ENCODE assay signal across 11 mouse cellular contexts in genomic region chr2:152624566-152624965, GRCm38 (mm10). TPM values are rescaled to one million over a fixed set of nuclear protein-coding genes. Genes with fewer than 3 reads are reported as not detected.
"Had no signal": no experiment of that assay in that cellular context is flagged by ENCODE, and none has a peak within 500 bp of the region (broad histone marks: within the 10 kb centered on the region; RNA-seq: fewer than 3 reads in every experiment).

No protein-coding gene starts in this region.

- DNase-seq: lung, adult 2 months; lung, postnatal 14 days; lung, postnatal 36 days; right cerebral cortex, postnatal 14 days; thymus, adult 18-20 months; thymus, postnatal 14 days; thymus, postnatal 36 days had no signal

RNA-seq across cellular contexts. Expression of gene Defb25, which starts 1.7 kb away (rescaled TPM):
- total RNA-seq: megakaryocyte progenitor cell, adult 5-6 weeks; midbrain, postnatal 0 days; monocyte, adult 5-6 weeks; neutrophil, adult 5-6 weeks had no signal

RNA-seq across cellular contexts. Expression of gene Rem1, which starts 2.2 kb away (rescaled TPM):
- total RNA-seq: monocyte, adult 5-6 weeks had no signal

RNA-seq across cellular contexts. Expression of gene Defb36, which starts 20.4 kb away (rescaled TPM):
- total RNA-seq: megakaryocyte progenitor cell, adult 5-6 weeks; midbrain, postnatal 0 days; monocyte, adult 5-6 weeks; neutrophil, adult 5-6 weeks had no signal

RNA-seq across cellular contexts. Expression of gene Defb45, which starts 25.4 kb away (rescaled TPM):
- total RNA-seq: megakaryocyte progenitor cell, adult 5-6 weeks; midbrain, postnatal 0 days; monocyte, adult 5-6 weeks; neutrophil, adult 5-6 weeks had no signal

RNA-seq across cellular contexts. Expression of gene Defb19, which starts 44.5 kb away (rescaled TPM):
- total RNA-seq: megakaryocyte progenitor cell, adult 5-6 weeks; midbrain, postnatal 0 days; monocyte, adult 5-6 weeks; neutrophil, adult 5-6 weeks had no signal
